Comparison of ENCODE assay signal across 8 mouse cellular contexts in genomic region chr16:28593075-28593915, GRCm38 (mm10).
DNase-seq lines count a peak whose midpoint lies in the region; ATAC-seq and TF ChIP-seq lines count a peak whose summit lies in the region.

No protein-coding gene starts in this region.

- H3K4me1 ChIP-seq in embryonic fibroblast, embryonic 13.5 days (ENCODE audit: control insufficient read depth, insufficient read depth, low read length), result no peaks in the 10 kb centered on the region
- H3K4me1 ChIP-seq in heart, embryonic 11.5 days (ENCODE audit: control insufficient read depth, insufficient read depth, low read length), result no peaks in the 10 kb centered on the region
- H3K4me1 ChIP-seq in kidney, embryonic 15.5 days, result no peaks in the 10 kb centered on the region
- no peaks in the 10 kb centered on the region for H3K4me1 ChIP-seq in limb, embryonic 14.5 days (ENCODE audit: control insufficient read depth, insufficient read depth, low read length)
- H3K4me1 ChIP-seq in midbrain, embryonic 16.5 days (ENCODE audit: control insufficient read depth, insufficient read depth, low read length), result 0 out of 2 replicates have a peak, but pooled peaks cover 2% of the 10 kb centered on the region

- WGBS in heart, embryonic 11.5 days (ENCODE audit: insufficient replicate concordance), result 26% methylated on average over 26 of the region's 26 CpGs
- 28% methylated on average over 26 of the region's 26 CpGs for WGBS in kidney, embryonic 15.5 days
- 27% methylated on average over 26 of the region's 26 CpGs for WGBS in limb, embryonic 14.5 days
- WGBS in midbrain, embryonic 16.5 days, result 26% methylated on average over 26 of the region's 26 CpGs

- H3K9ac ChIP-seq in heart, embryonic 11.5 days (ENCODE audit: low read depth, low read length), result no peak overlapping the region
- H3K9ac ChIP-seq in kidney, embryonic 15.5 days, result no peak overlapping the region
- no peak overlapping the region for H3K9ac ChIP-seq in limb, embryonic 14.5 days (ENCODE audit: low read depth, low read length, severe bottlenecking)
- 0 out of 2 replicates have a peak overlapping the region, but pooled peaks have one; percentile 44 for H3K9ac ChIP-seq in midbrain, embryonic 16.5 days (ENCODE audit: low read depth, low read length)

- no peak overlapping the region for H3K27ac ChIP-seq in embryonic fibroblast, embryonic 13.5 days (ENCODE audit: insufficient read depth, low read length)
- H3K27ac ChIP-seq in heart, embryonic 11.5 days (ENCODE audit: low read depth, low read length), result no peak overlapping the region
- no peak overlapping the region for H3K27ac ChIP-seq in kidney, embryonic 15.5 days
- no peak overlapping the region for H3K27ac ChIP-seq in limb, embryonic 14.5 days (replicated peaks; ENCODE audit: low read depth, low read length)
- no peak overlapping the region for H3K27ac ChIP-seq in midbrain, embryonic 16.5 days (ENCODE audit: low read length)

- H3K36me3 ChIP-seq in heart, embryonic 11.5 days (ENCODE audit: control insufficient read depth, insufficient read depth, low read length), result no peaks in the 10 kb centered on the region
- no peaks in the 10 kb centered on the region for H3K36me3 ChIP-seq in kidney, embryonic 15.5 days
- no peaks in the 10 kb centered on the region for H3K36me3 ChIP-seq in limb, embryonic 14.5 days (ENCODE audit: control insufficient read depth, insufficient read depth, low read length)
- no peaks in the 10 kb centered on the region for H3K36me3 ChIP-seq in midbrain, embryonic 16.5 days (ENCODE audit: control insufficient read depth, insufficient read depth, low read length)

- no peak for ATAC-seq in heart, embryonic 11.5 days (replicated peaks; ENCODE audit: insufficient number of reproducible peaks, low FRiP score, low TSS enrichment)
- ATAC-seq in kidney, embryonic 15.5 days (replicated peaks; ENCODE audit: low FRiP score), result peak; percentile 71
- peak; percentile 74 for ATAC-seq in limb, embryonic 14.5 days (ENCODE audit: low FRiP score, low read depth)
- peak; percentile 91 for ATAC-seq in midbrain, embryonic 16.5 days

- H3K4me2 ChIP-seq in heart, embryonic 11.5 days, result peak overlapping the region; percentile 59
- peak overlapping the region; percentile 60 for H3K4me2 ChIP-seq in kidney, embryonic 15.5 days
- peak overlapping the region; percentile 47 for H3K4me2 ChIP-seq in limb, embryonic 14.5 days (replicated peaks; ENCODE audit: low read depth, low read length, severe bottlenecking)
- peak overlapping the region; percentile 75 for H3K4me2 ChIP-seq in midbrain, embryonic 16.5 days (ENCODE audit: low read length)

- peak; percentile 89 for TF ChIP-seq CTCF in embryonic fibroblast, embryonic 13.5 days (IDR thresholded peaks at IDR 0.05; ENCODE audit: borderline replicate concordance, insufficient read depth, low read length)

- no peak overlapping the region for H3K4me3 ChIP-seq in embryonic fibroblast, embryonic 13.5 days (ENCODE audit: insufficient read depth, low read length)
- H3K4me3 ChIP-seq in heart, embryonic 11.5 days (ENCODE audit: low read depth, low read length), result peak overlapping the region; percentile 22; the same call in 1 of the 2 replicates
- H3K4me3 ChIP-seq in kidney, embryonic 15.5 days (replicated peaks), result peak overlapping the region; percentile 31
- peak overlapping the region; percentile 28 for H3K4me3 ChIP-seq in limb, embryonic 14.5 days (replicated peaks; ENCODE audit: low read length)
- H3K4me3 ChIP-seq in midbrain, embryonic 16.5 days (ENCODE audit: low read depth, low read length), result peak overlapping the region; percentile 38

- no peaks in the 10 kb centered on the region for H3K27me3 ChIP-seq in heart, embryonic 11.5 days (ENCODE audit: control insufficient read depth, insufficient read depth, low read length)
- 0 out of 2 replicates have a peak, but pooled peaks cover 8% of the 10 kb centered on the region for H3K27me3 ChIP-seq in kidney, embryonic 15.5 days
- no peaks in the 10 kb centered on the region; the same call in 1 of the 2 replicates for H3K27me3 ChIP-seq in limb, embryonic 14.5 days (ENCODE audit: control insufficient read depth, insufficient read depth, low read length)
- no peaks in the 10 kb centered on the region for H3K27me3 ChIP-seq in midbrain, embryonic 16.5 days (ENCODE audit: control insufficient read depth, insufficient read depth, low read depth, low read length)

- H3K9me3 ChIP-seq in heart, embryonic 11.5 days (replicated peaks; ENCODE audit: control insufficient read depth, low read length), result no peaks in the 10 kb centered on the region
- no peaks in the 10 kb centered on the region for H3K9me3 ChIP-seq in kidney, embryonic 15.5 days (replicated peaks)
- H3K9me3 ChIP-seq in limb, embryonic 14.5 days (ENCODE audit: control insufficient read depth, low read length), result no peaks in the 10 kb centered on the region
- H3K9me3 ChIP-seq in midbrain, embryonic 16.5 days (replicated peaks; ENCODE audit: control insufficient read depth, low read length, poor library complexity, severe bottlenecking), result no peaks in the 10 kb centered on the region

- peak; percentile 19 to 23 for DNase-seq in B cell, adult 2 months
- peak; percentile 94 for DNase-seq in brain, adult 2 months (ENCODE audit: low read depth, low spot score)
- DNase-seq in limb, embryonic 14.5 days (ENCODE audit: low spot score), result peak; percentile 87
- DNase-seq in testis, postnatal 10 days (ENCODE audit: low spot score), result peak; percentile 85

- no peak for TF ChIP-seq POLR2A in embryonic fibroblast, embryonic 13.5 days (IDR thresholded peaks at IDR 0.05; ENCODE audit: low read depth, low read length)
- TF ChIP-seq POLR2A in limb, embryonic 14.5 days (IDR thresholded peaks at IDR 0.05; ENCODE audit: borderline replicate concordance, extremely low read depth, insufficient read depth, insufficient read length), result no peak

Comparison
In these comparisons a context has a peak if more than half of its experiments do, and no peak if none do; other contexts are left out.
1. DNase-seq: peak in every context shown above with its lines; median percentile 94 in brain, adult 2 months; 87 in limb, embryonic 14.5 days; 85 in testis, postnatal 10 days; 21 in B cell, adult 2 months.